Mouse (Mus musculus) heart, adult 2 months (tissue): Measurements from ENCODE around the gene Pknox2.

Source experiments
- CTCF ChIP-seq: fragments of 200-600 bp; IDR thresholded peaks from 2 replicates; pipeline ENCODE4 v1.8.1; 2022; ENCODE audit warnings: antibody characterized with exemption, mild to moderate bottlenecking, moderate library complexity
- EP300 ChIP-seq: fragments of 200-500 bp; IDR thresholded peaks from 2 replicates; pipeline ENCODE4 v1.6.1; 2011; ENCODE audit warnings: low read depth, low read length, control low read depth; ENCODE audit not compliant: insufficient read depth
- POLR2A ChIP-seq: fragments of 200-500 bp; IDR thresholded peaks from 2 replicates; pipeline ENCODE4 v1.6.1; 2011; ENCODE audit warnings: mild to moderate bottlenecking, low read depth, low read length, control low read depth; ENCODE audit not compliant: insufficient read depth

GRCm38 (mm10) chr9:36862576-36862975 lies 284.6 kb downstream of the Pknox2 start:
- TF ChIP-seq POLR2A, result no peak
- no peak for TF ChIP-seq CTCF
- no peak for TF ChIP-seq EP300
